Mouse (Mus musculus) kidney, adult 11 months (tissue): ENCODE results near the gene Zmym3.
"Not testable (repeated sequence)": the region's sequence is repeated elsewhere in the genome, so short reads cannot be mapped to it uniquely, and the experiment has no call there.

Experiments used
- DNase-seq: peaks from one replicate; pipeline ENCODE4 v3.0.0; 2022

The Zmym3 gene

DNA sequence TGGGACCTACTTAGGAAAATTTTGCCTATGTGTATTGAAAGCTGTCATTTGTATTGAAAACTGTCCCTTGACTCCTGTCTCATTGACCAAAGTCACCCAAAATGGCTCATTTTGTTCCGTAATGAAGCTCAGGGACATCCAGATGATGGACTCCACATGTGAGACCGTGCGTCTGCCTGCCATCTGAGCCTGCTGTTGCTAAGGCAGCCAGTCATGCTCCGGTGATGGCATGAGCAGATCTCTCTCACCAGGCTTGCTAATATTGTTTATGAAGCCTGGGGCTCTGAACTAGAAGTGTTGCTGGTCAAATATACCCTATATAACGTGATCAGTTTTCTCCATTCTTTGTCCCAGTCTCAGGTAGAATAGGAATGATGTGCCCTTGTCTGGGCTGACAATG lies 47.7 kb downstream of the Zmym3 start:
- no peak for DNase-seq

GRCm38 (mm10) chrX:101370573-101370972 lies 50.1 kb downstream of the Zmym3 start:
- no peak for DNase-seq

- no peak for DNase-seq
Measured at GRCm38 (mm10) chrX:101369001-101369400, 51.6 kb downstream of the Zmym3 start.

- not testable (repeated sequence) for DNase-seq
Measured at GRCm38 (mm10) chrX:101358902-101359301, 61.7 kb downstream of the Zmym3 start.
